ENCODE assay signal across 8 mouse cellular contexts in the genomic region with DNA sequence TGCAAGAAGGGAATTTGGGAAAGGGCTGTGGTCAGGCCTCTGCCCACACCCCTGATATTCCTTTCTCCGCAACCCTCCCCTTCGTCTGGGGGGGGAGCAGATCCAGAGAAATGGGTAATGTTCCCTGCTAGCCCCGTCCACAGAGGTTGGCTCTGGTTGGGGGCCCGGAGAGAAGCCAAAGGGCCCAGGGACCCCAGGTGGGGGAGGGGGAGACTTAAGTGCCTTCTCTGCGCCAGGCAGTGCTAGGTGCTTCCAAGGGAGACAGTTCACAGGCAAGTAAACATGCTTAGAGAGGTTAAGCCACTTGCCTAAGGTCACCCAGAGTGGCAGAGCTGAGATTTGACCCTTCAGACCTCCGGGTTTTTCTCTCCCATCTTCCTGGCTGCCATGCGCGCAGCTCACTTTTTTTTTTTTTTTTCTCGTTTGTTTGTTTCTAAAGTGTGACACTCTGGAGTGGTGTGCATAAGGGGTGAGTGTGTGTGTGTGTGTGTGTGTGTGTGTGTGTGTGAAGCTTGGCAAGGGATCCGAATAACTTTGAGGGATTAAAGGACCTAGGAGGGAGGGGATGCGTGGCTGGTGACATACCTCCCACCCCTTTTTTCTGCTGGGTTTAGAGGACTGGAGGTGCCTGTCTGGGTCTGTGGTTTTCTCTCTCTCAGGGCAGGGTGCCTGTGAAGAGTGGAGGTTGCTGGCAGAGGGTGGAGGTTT. TPM values are rescaled to one million over a fixed set of nuclear protein-coding genes. Genes with fewer than 3 reads are reported as not detected.
DNase-seq lines count a peak whose midpoint lies in the region; ATAC-seq and TF ChIP-seq lines count a peak whose summit lies in the region.

No protein-coding gene starts in this region.

- H3K4me2 ChIP-seq in kidney, embryonic 15.5 days = peak overlapping the region; percentile 24; the same call in 1 of the 2 replicates
- no peak overlapping the region for H3K4me2 ChIP-seq in neural tube, embryonic 15.5 days

- H3K4me1 ChIP-seq in kidney, embryonic 15.5 days = peaks cover 85% of the 10 kb centered on the region
- H3K4me1 ChIP-seq in neural tube, embryonic 15.5 days = peaks cover 82% of the 10 kb centered on the region

- H3K27me3 ChIP-seq in kidney, embryonic 15.5 days = no peaks in the 10 kb centered on the region
- no peaks in the 10 kb centered on the region for H3K27me3 ChIP-seq in neural tube, embryonic 15.5 days (replicated peaks)

- no peak overlapping the region for H3K9ac ChIP-seq in kidney, embryonic 15.5 days
- no peak overlapping the region for H3K9ac ChIP-seq in neural tube, embryonic 15.5 days (replicated peaks)

- TF ChIP-seq CTCF in layer of hippocampus, adult 2 months (conservative IDR thresholded peaks at IDR 0.05) = no peak

- no peak for ATAC-seq in kidney, embryonic 15.5 days (replicated peaks; ENCODE audit: low FRiP score)
- ATAC-seq in neural tube, embryonic 15.5 days (ENCODE audit: low FRiP score) = no peak

- peaks cover 2% of the 10 kb centered on the region; the same call in 1 of the 2 replicates for H3K36me3 ChIP-seq in kidney, embryonic 15.5 days
- H3K36me3 ChIP-seq in neural tube, embryonic 15.5 days = no peaks in the 10 kb centered on the region

- no peaks in the 10 kb centered on the region for H3K9me3 ChIP-seq in kidney, embryonic 15.5 days (replicated peaks)
- H3K9me3 ChIP-seq in neural tube, embryonic 15.5 days (replicated peaks) = no peaks in the 10 kb centered on the region

- no peak overlapping the region for H3K4me3 ChIP-seq in kidney, embryonic 15.5 days (replicated peaks)
- H3K4me3 ChIP-seq in neural tube, embryonic 15.5 days (replicated peaks) = no peak overlapping the region
- no peak overlapping the region for H3K4me3 ChIP-seq in layer of hippocampus, adult 2 months

- no peak for DNase-seq in kidney, adult 11 months
- peak; percentile 83 for DNase-seq in T-cell, adult 2 months (ENCODE audit: low spot score)
- peak; percentile 88 for DNase-seq in induced T-regulatory cell, adult 2 months (ENCODE audit: low read depth)
- DNase-seq in layer of hippocampus, adult 2 months (ENCODE audit: low spot score in 2 of 2) = no peak
- DNase-seq in cerebellum, adult 9-11 months = no peak
- no peak for DNase-seq in left cerebral cortex, adult 8-10 months (ENCODE audit: low spot score in 2 of 2)

- peak overlapping the region; percentile 98 for H3K27ac ChIP-seq in kidney, embryonic 15.5 days
- 0 out of 2 replicates have a peak overlapping the region, but pooled peaks have one; percentile 15 for H3K27ac ChIP-seq in neural tube, embryonic 15.5 days (replicated peaks)
- H3K27ac ChIP-seq in layer of hippocampus, adult 2 months = no peak overlapping the region

- 38% methylated on average over 11 of the region's 11 CpGs for WGBS in kidney, embryonic 15.5 days
- WGBS in neural tube, embryonic 15.5 days = 50% methylated on average over 11 of the region's 11 CpGs

RNA-seq across cellular contexts. Expression of gene Rara, which starts 17.4 kb away (rescaled TPM):
- polyA plus RNA-seq in kidney, embryonic 15.5 days (2015; fragmentation: Nextera tagmentation; extraction: Ambion mirVana) = 29.3 and 32.1 TPM in 2 replicates
- polyA plus RNA-seq in neural tube, embryonic 15.5 days (2015; fragmentation: Nextera tagmentation; extraction: Ambion mirVana) = 17.3 and 19.9 TPM in 2 replicates
- total RNA-seq in layer of hippocampus, adult 2 months (2021) = 10 to 100 TPM; 15.4 to 19.0 TPM
- total RNA-seq in left cerebral cortex, adult 8-10 months (2022) = 10 to 100 TPM; 11.1 to 11.7 (median 11.4) TPM

RNA-seq across cellular contexts. Expression of gene Cdc6, which starts 37.5 kb away (rescaled TPM):
- 36.3 and 39.1 TPM in 2 replicates for polyA plus RNA-seq in kidney, embryonic 15.5 days (2015; fragmentation: Nextera tagmentation; extraction: Ambion mirVana)
- polyA plus RNA-seq in neural tube, embryonic 15.5 days (2015; fragmentation: Nextera tagmentation; extraction: Ambion mirVana) = 3.8 and 12.0 TPM in 2 replicates
- under 1 TPM; 0.52 to 0.64 TPM for total RNA-seq in layer of hippocampus, adult 2 months (2021)
- under 1 TPM; 0.15 to 0.91 (median 0.25) TPM for total RNA-seq in left cerebral cortex, adult 8-10 months (2022)

RNA-seq across cellular contexts. Expression of gene Gjd3, which starts 37.8 kb away (rescaled TPM):
- polyA plus RNA-seq in kidney, embryonic 15.5 days (2015; fragmentation: Nextera tagmentation; extraction: Ambion mirVana) = 0.48 and 0.51 TPM in 2 replicates
- 2.2 and 3.0 TPM in 2 replicates for polyA plus RNA-seq in neural tube, embryonic 15.5 days (2015; fragmentation: Nextera tagmentation; extraction: Ambion mirVana)
- 1 to 10 TPM; 1.3 to 2.0 TPM for total RNA-seq in layer of hippocampus, adult 2 months (2021)
- total RNA-seq in left cerebral cortex, adult 8-10 months (2022) = 1 to 10 TPM; 1.2 to 1.8 (median 1.4) TPM

Comparison
In these comparisons a context has a peak if more than half of its experiments do, and no peak if none do; other contexts are left out.
1. DNase-seq: peak in T-cell, adult 2 months (single experiment) and induced T-regulatory cell, adult 2 months (single experiment); none in kidney, adult 11 months (single experiment), layer of hippocampus, adult 2 months (0 of 2), cerebellum, adult 9-11 months (single experiment) and left cerebral cortex, adult 8-10 months (0 of 2).